Mouse (Mus musculus): ENCODE results near the gene Slc16a13. TPM values are rescaled to one million over a fixed set of nuclear protein-coding genes. Genes with fewer than 3 reads are reported as not detected.

The Slc16a13 gene
- polyA plus RNA-seq, 1 experiment from 2014 or later, result 15.8 TPM

- DNase-seq (ENCODE audit: low spot score) (no peak), ATAC-seq (replicated peaks; ENCODE audit: low FRiP score) (no peak)
- Histone ChIP-seq H3K4me2 (ENCODE audit: low read depth, low read length, severe bottlenecking) (no peak overlapping the region), H3K27me3 (ENCODE audit: control insufficient read depth, insufficient read depth, low read length) (no peaks in the 10 kb centered on the region), H3K27ac (ENCODE audit: low read depth, low read length) (no peak overlapping the region), H3K9me3 (ENCODE audit: control insufficient read depth, low read length) (no peaks in the 10 kb centered on the region), H3K36me3 (ENCODE audit: control insufficient read depth, insufficient read depth, low read length) (no peaks in the 10 kb centered on the region), H3K4me3 (ENCODE audit: low read depth, low read length) (no peak overlapping the region), H3K4me1 (replicated peaks; ENCODE audit: control insufficient read depth, insufficient read depth, low read length) (no peaks in the 10 kb centered on the region), H3K9ac (ENCODE audit: low read length) (no peak overlapping the region)
- WGBS, result 87% methylated on average over 3 of the region's 3 CpGs
Measured at GRCm38 (mm10) chr11:70198332-70198731, 22.5 kb downstream of the Slc16a13 start.

- Histone ChIP-seq H3K4me1 (replicated peaks; ENCODE audit: control insufficient read depth, insufficient read depth, low read length) (no peaks in the 10 kb centered on the region), H3K27me3 (ENCODE audit: control insufficient read depth, insufficient read depth, low read length) (no peaks in the 10 kb centered on the region), H3K27ac (ENCODE audit: low read depth, low read length) (no peak overlapping the region), H3K9ac (ENCODE audit: low read length) (no peak overlapping the region), H3K4me3 (ENCODE audit: low read depth, low read length) (no peak overlapping the region), H3K4me2 (ENCODE audit: low read depth, low read length, severe bottlenecking) (no peak overlapping the region), H3K9me3 (ENCODE audit: control insufficient read depth, low read length) (no peaks in the 10 kb centered on the region), H3K36me3 (ENCODE audit: control insufficient read depth, insufficient read depth, low read length) (no peaks in the 10 kb centered on the region)
- 70% methylated on average over 11 of the region's 11 CpGs for WGBS
- DNase-seq (ENCODE audit: low spot score) (no peak), ATAC-seq (replicated peaks; ENCODE audit: low FRiP score) (no peak)
Measured at GRCm38 (mm10) chr11:70193354-70194285, 27.2 kb downstream of the Slc16a13 start.

GRCm38 (mm10) chr11:70192157-70192556 is 28.7 kb downstream of the Slc16a13 start:
- Histone ChIP-seq H3K27me3 (ENCODE audit: control insufficient read depth, insufficient read depth, low read length) (no peaks in the 10 kb centered on the region), H3K4me3 (ENCODE audit: low read depth, low read length) (no peak overlapping the region), H3K4me2 (ENCODE audit: low read depth, low read length, severe bottlenecking) (no peak overlapping the region), H3K9me3 (ENCODE audit: control insufficient read depth, low read length) (no peaks in the 10 kb centered on the region), H3K27ac (ENCODE audit: low read depth, low read length) (no peak overlapping the region), H3K4me1 (replicated peaks; ENCODE audit: control insufficient read depth, insufficient read depth, low read length) (no peaks in the 10 kb centered on the region), H3K9ac (ENCODE audit: low read length) (no peak overlapping the region), H3K36me3 (ENCODE audit: control insufficient read depth, insufficient read depth, low read length) (no peaks in the 10 kb centered on the region)
- WGBS, result 85% methylated on average over 4 of the region's 4 CpGs
- no peak for ATAC-seq (replicated peaks; ENCODE audit: low FRiP score)
- DNase-seq (ENCODE audit: low spot score), result no peak

GRCm38 (mm10) chr11:70191188-70191587 is 29.7 kb downstream of the Slc16a13 start:
- no peak overlapping the region for H3K27ac ChIP-seq (ENCODE audit: low read depth, low read length)
- 89% methylated on average over 6 of the region's 6 CpGs for WGBS
- no peaks in the 10 kb centered on the region for H3K4me1 ChIP-seq (replicated peaks; ENCODE audit: control insufficient read depth, insufficient read depth, low read length)
- no peak overlapping the region for H3K4me3 ChIP-seq (ENCODE audit: low read depth, low read length)
- no peaks in the 10 kb centered on the region for H3K36me3 ChIP-seq (ENCODE audit: control insufficient read depth, insufficient read depth, low read length)
- no peak overlapping the region for H3K4me2 ChIP-seq (ENCODE audit: low read depth, low read length, severe bottlenecking)
- no peaks in the 10 kb centered on the region for H3K27me3 ChIP-seq (ENCODE audit: control insufficient read depth, insufficient read depth, low read length)
- H3K9ac ChIP-seq (ENCODE audit: low read length), result no peak overlapping the region
- H3K9me3 ChIP-seq (ENCODE audit: control insufficient read depth, low read length), result no peaks in the 10 kb centered on the region
- DNase-seq (ENCODE audit: low spot score) (no peak), ATAC-seq (replicated peaks; ENCODE audit: low FRiP score) (no peak)

- WGBS, result 90% methylated on average over 28 of the region's 28 CpGs
- H3K27me3 ChIP-seq (ENCODE audit: control insufficient read depth, insufficient read depth, low read length), result no peaks in the 10 kb centered on the region
- H3K4me2 ChIP-seq (ENCODE audit: low read depth, low read length, severe bottlenecking), result no peak overlapping the region
- no peaks in the 10 kb centered on the region for H3K4me1 ChIP-seq (replicated peaks; ENCODE audit: control insufficient read depth, insufficient read depth, low read length)
- no peak overlapping the region for H3K4me3 ChIP-seq (ENCODE audit: low read depth, low read length)
- no peak for ATAC-seq (replicated peaks; ENCODE audit: low FRiP score)
- no peaks in the 10 kb centered on the region for H3K9me3 ChIP-seq (ENCODE audit: control insufficient read depth, low read length)
- H3K36me3 ChIP-seq (ENCODE audit: control insufficient read depth, insufficient read depth, low read length), result no peaks in the 10 kb centered on the region
- no peak overlapping the region for H3K9ac ChIP-seq (ENCODE audit: low read length)
- no peak for DNase-seq (ENCODE audit: low spot score)
- H3K27ac ChIP-seq (ENCODE audit: low read depth, low read length), result no peak overlapping the region
Measured at GRCm38 (mm10) chr11:70189319-70190134, 31.3 kb downstream of the Slc16a13 start.

GRCm38 (mm10) chr11:70185120-70185519 is 35.7 kb downstream of the Slc16a13 start:
- Histone ChIP-seq H3K4me2 (ENCODE audit: low read depth, low read length, severe bottlenecking) (no peak overlapping the region), H3K36me3 (ENCODE audit: control insufficient read depth, insufficient read depth, low read length) (no peaks in the 10 kb centered on the region), H3K4me1 (replicated peaks; ENCODE audit: control insufficient read depth, insufficient read depth, low read length) (no peaks in the 10 kb centered on the region), H3K4me3 (ENCODE audit: low read depth, low read length) (no peak overlapping the region), H3K9me3 (ENCODE audit: control insufficient read depth, low read length) (no peaks in the 10 kb centered on the region), H3K27ac (ENCODE audit: low read depth, low read length) (no peak overlapping the region), H3K9ac (ENCODE audit: low read length) (no peak overlapping the region), H3K27me3 (ENCODE audit: control insufficient read depth, insufficient read depth, low read length) (no peaks in the 10 kb centered on the region)
- no peak for DNase-seq (ENCODE audit: low spot score)
- 85% methylated on average over 7 of the region's 7 CpGs for WGBS
- no peak for ATAC-seq (replicated peaks; ENCODE audit: low FRiP score)

- Histone ChIP-seq H3K4me2 (ENCODE audit: low read depth, low read length, severe bottlenecking) (no peak overlapping the region), H3K4me1 (replicated peaks; ENCODE audit: control insufficient read depth, insufficient read depth, low read length) (0 out of 2 replicates have a peak, but pooled peaks cover 1% of the 10 kb centered on the region), H3K27me3 (ENCODE audit: control insufficient read depth, insufficient read depth, low read length) (no peaks in the 10 kb centered on the region), H3K27ac (ENCODE audit: low read depth, low read length) (no peak overlapping the region), H3K4me3 (ENCODE audit: low read depth, low read length) (no peak overlapping the region), H3K9ac (ENCODE audit: low read length) (no peak overlapping the region), H3K9me3 (ENCODE audit: control insufficient read depth, low read length) (no peaks in the 10 kb centered on the region), H3K36me3 (ENCODE audit: control insufficient read depth, insufficient read depth, low read length) (no peaks in the 10 kb centered on the region)
- DNase-seq (ENCODE audit: low spot score) (no peak), ATAC-seq (replicated peaks; ENCODE audit: low FRiP score) (no peak)
- 94% methylated on average over 4 of the region's 4 CpGs for WGBS
Measured at GRCm38 (mm10) chr11:70180496-70180895, 40.4 kb downstream of the Slc16a13 start.

- 0 out of 2 replicates have a peak, but pooled peaks cover 1% of the 10 kb centered on the region for H3K4me1 ChIP-seq (replicated peaks; ENCODE audit: control insufficient read depth, insufficient read depth, low read length)
- no peaks in the 10 kb centered on the region for H3K36me3 ChIP-seq (ENCODE audit: control insufficient read depth, insufficient read depth, low read length)
- H3K4me3 ChIP-seq (ENCODE audit: low read depth, low read length), result no peak overlapping the region
- H3K27ac ChIP-seq (ENCODE audit: low read depth, low read length), result no peak overlapping the region
- ATAC-seq (replicated peaks; ENCODE audit: low FRiP score) (no peak), DNase-seq (ENCODE audit: low spot score) (peak; percentile 53)
- no peak overlapping the region for H3K9ac ChIP-seq (ENCODE audit: low read length)
- no peaks in the 10 kb centered on the region for H3K27me3 ChIP-seq (ENCODE audit: control insufficient read depth, insufficient read depth, low read length)
- H3K4me2 ChIP-seq (ENCODE audit: low read depth, low read length, severe bottlenecking), result no peak overlapping the region
- 30% methylated on average over 14 of the region's 14 CpGs for WGBS
- H3K9me3 ChIP-seq (ENCODE audit: control insufficient read depth, low read length), result no peaks in the 10 kb centered on the region
Measured at GRCm38 (mm10) chr11:70179401-70179800, 41.5 kb downstream of the Slc16a13 start.

Data from forebrain, embryonic 11.5 days (tissue).